Mouse (Mus musculus) ES-Bruce4 (cell line): Measurements from ENCODE around the gene Acsl4. TPM values are rescaled to one million over a fixed set of nuclear protein-coding genes. Genes with fewer than 3 reads are reported as not detected.

Experiments
- H3K27ac ChIP-seq: 2 replicates; pipeline ENCODE4 v1.5.1; 2012; ENCODE audit warnings: low read length, inconsistent platforms; ENCODE audit not compliant: insufficient read depth
- H3K27me3 ChIP-seq: 2 replicates; pipeline ENCODE4 v1.6.1; 2012; ENCODE audit warnings: mild to moderate bottlenecking, low read length, inconsistent platforms; ENCODE audit not compliant: control insufficient read depth, poor library complexity, insufficient read depth, severe bottlenecking
- H3K36me3 ChIP-seq: 2 replicates; pipeline ENCODE4 v1.6.1; 2012; ENCODE audit warnings: inconsistent platforms, mild to moderate bottlenecking, low read length, moderate library complexity; ENCODE audit not compliant: control insufficient read depth, poor library complexity, insufficient read depth, severe bottlenecking
- H3K4me1 ChIP-seq: one replicate; pipeline ENCODE4 v1.8.1; 2011; ENCODE audit warnings: low read length; ENCODE audit not compliant: control insufficient read depth, insufficient read depth
- H3K4me3 ChIP-seq: 2 replicates; pipeline ENCODE4 v1.5.1; 2011; ENCODE audit warnings: low read depth, mild to moderate bottlenecking, low read length
- H3K9ac ChIP-seq: 2 replicates; pipeline ENCODE4 v1.6.1; 2012; ENCODE audit warnings: low read depth, mild to moderate bottlenecking, inconsistent platforms; ENCODE audit not compliant: poor library complexity, severe bottlenecking
- H3K9me3 ChIP-seq: replicated peaks from 2 replicates; pipeline ENCODE4 v1.6.1; 2012; ENCODE audit warnings: mild to moderate bottlenecking, low read length, inconsistent platforms; ENCODE audit not compliant: control insufficient read depth, poor library complexity, insufficient read depth, severe bottlenecking
- CTCF ChIP-seq: IDR thresholded peaks from one replicate; pipeline ENCODE4 v1.8.1; 2011; ENCODE audit warnings: low read depth, low read length
- EP300 ChIP-seq: IDR thresholded peaks from 2 replicates; pipeline ENCODE4 v1.6.1; 2011; ENCODE audit warnings: low read depth, low read length; ENCODE audit not compliant: insufficient read depth
- POLR2A ChIP-seq: IDR thresholded peaks from one replicate; pipeline ENCODE4 v1.8.1; 2011; ENCODE audit warnings: low read length; ENCODE audit not compliant: insufficient read depth
- polyA plus RNA-seq: library from polyadenylated mRNA; stranded (reverse); fragments of >200 nt; gene quantifications from 2 replicates; pipeline ENCODE4 v1.2.4, GENCODE M21; 2011; ENCODE audit warnings: low read depth; ENCODE audit not compliant: missing spikeins, insufficient read depth, insufficient read length

The Acsl4 gene
- polyA plus RNA-seq, 1 experiment, result 46.5 TPM

- TF ChIP-seq CTCF (no peak), EP300 (no peak)
- Histone ChIP-seq H3K36me3 (no peaks in the 10 kb centered on the region), H3K27me3 (no peaks in the 10 kb centered on the region), H3K4me1 (no peaks in the 10 kb centered on the region), H3K4me3 (no peak overlapping the region), H3K9me3 (no peaks in the 10 kb centered on the region), H3K27ac (no peak overlapping the region), H3K9ac (no peak overlapping the region)
These were observed 19.7 kb upstream of the Acsl4 start for GRCm38 (mm10) chrX:142410060-142410459.

GRCm38 (mm10) chrX:142409338-142409737, 19.0 kb upstream of the Acsl4 start:
- TF ChIP-seq EP300 (no peak), CTCF (no peak), POLR2A (no peak)
- no peaks in the 10 kb centered on the region for H3K9me3 ChIP-seq
- H3K27me3 ChIP-seq, result no peaks in the 10 kb centered on the region
- H3K4me3 ChIP-seq, result no peak overlapping the region
- H3K36me3 ChIP-seq, result no peaks in the 10 kb centered on the region
- H3K4me1 ChIP-seq, result no peaks in the 10 kb centered on the region
- no peak overlapping the region for H3K9ac ChIP-seq
- no peak overlapping the region for H3K27ac ChIP-seq

- Histone ChIP-seq H3K9me3 (no peaks in the 10 kb centered on the region), H3K27me3 (no peaks in the 10 kb centered on the region), H3K36me3 (no peaks in the 10 kb centered on the region), H3K4me1 (no peaks in the 10 kb centered on the region), H3K9ac (no peak overlapping the region), H3K4me3 (no peak overlapping the region), H3K27ac (no peak overlapping the region)
- no peak for TF ChIP-seq EP300
- TF ChIP-seq CTCF, result no peak
These were observed 12.8 kb upstream of the Acsl4 start for GRCm38 (mm10) chrX:142403114-142403513.

GRCm38 (mm10) chrX:142398621-142399020, 8.3 kb upstream of the Acsl4 start:
- Histone ChIP-seq H3K27ac (no peak overlapping the region), H3K4me3 (no peak overlapping the region), H3K9me3 (no peaks in the 10 kb centered on the region), H3K4me1 (no peaks in the 10 kb centered on the region), H3K36me3 (no peaks in the 10 kb centered on the region), H3K27me3 (no peaks in the 10 kb centered on the region), H3K9ac (no peak overlapping the region)
- TF ChIP-seq POLR2A, result no peak

DNA sequence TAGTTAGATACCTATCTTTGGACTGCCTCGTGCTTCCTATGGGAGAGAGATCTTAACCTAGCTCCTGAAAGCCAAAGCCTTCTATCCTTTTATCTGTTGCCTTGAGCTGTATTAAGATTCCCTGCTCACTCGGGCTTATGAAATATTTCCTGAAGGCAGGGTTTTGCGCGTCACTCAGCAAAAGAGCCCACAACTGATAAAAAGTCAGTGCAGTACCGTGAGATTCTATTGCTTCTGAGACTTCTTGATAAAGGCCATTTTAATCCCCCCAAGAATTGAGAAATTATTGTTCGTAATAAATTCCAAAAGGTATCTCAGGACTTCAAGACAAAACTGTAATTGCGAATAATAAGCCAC, 552 bp upstream of the Acsl4 start:
- H3K9ac ChIP-seq, result peak overlapping the region; percentile 76
- H3K36me3 ChIP-seq, result no peaks in the 10 kb centered on the region
- no peaks in the 10 kb centered on the region for H3K9me3 ChIP-seq
- H3K27ac ChIP-seq, result peak overlapping the region; percentile 49; the same call in 1 of the 2 replicates
- H3K4me3 ChIP-seq, result peak overlapping the region; percentile 80
- H3K27me3 ChIP-seq, result no peaks in the 10 kb centered on the region
- TF ChIP-seq EP300 (no peak), CTCF (no peak), POLR2A (no peak)
- peaks cover 2% of the 10 kb centered on the region for H3K4me1 ChIP-seq

DNA sequence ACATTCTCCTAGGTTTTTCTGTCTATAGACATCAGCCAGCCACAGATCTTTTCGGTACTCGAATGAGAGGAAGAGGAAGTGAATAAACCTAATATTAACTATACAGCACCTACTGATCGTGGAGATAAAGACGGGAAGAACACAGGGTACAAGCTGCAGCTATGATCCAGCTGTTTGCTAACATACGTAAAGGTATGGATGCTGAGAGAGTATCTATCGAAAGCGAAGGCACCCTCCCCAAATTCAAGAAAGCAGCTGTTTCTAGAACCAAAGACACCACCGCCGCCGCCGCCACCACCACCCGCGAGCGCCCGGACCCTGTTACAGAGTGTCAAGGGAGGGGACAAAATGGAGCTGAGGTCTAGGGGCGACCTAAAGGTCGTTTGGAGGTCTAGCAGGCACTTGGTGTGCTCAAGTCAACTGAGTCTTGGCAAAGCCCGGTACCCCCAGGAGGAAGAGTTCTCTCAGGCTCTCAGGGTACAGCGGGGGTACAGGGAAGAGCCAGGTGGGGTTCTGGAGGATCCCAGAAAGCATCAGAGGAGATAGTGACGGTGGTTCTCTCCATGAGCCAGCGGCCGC, 665 bp downstream of the Acsl4 start:
- H3K27me3 ChIP-seq, result no peaks in the 10 kb centered on the region
- no peak for TF ChIP-seq POLR2A
- TF ChIP-seq CTCF, result no peak
- no peak for TF ChIP-seq EP300
- H3K27ac ChIP-seq, result no peak overlapping the region

More for the DNA sequence above, 665 bp downstream of the Acsl4 start:
- peaks cover 2% of the 10 kb centered on the region for H3K4me1 ChIP-seq
- H3K9ac ChIP-seq, result peak overlapping the region; percentile 75
- H3K4me3 ChIP-seq, result peak overlapping the region; percentile 80
- no peaks in the 10 kb centered on the region for H3K9me3 ChIP-seq
- H3K36me3 ChIP-seq, result no peaks in the 10 kb centered on the region
